Mouse (Mus musculus): ENCODE measurements around the gene Foxi3. TPM values are rescaled to one million over a fixed set of nuclear protein-coding genes. Genes with fewer than 3 reads are reported as not detected.

The Foxi3 gene
- polyA plus RNA-seq, 1 experiment from 2014 or later: 1.7 TPM

DNA sequence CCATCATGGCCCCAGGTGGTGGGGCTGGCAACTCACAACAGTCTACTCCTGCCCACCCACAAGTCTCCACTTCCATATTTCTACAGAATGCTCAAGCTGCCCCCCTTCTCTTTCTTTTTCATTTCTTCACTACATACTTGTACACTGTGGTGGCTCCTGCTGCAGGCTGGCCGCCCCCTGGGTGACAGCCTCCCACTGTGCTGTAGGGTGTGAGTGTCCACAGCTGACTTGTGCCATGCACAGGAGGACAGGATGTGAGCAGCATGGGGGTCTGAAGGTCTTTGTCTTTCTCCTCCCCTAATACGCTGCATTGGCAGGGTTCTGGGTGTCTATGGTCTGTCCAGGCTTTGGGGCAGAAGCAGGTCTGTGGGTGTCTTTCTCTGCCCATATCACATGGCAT, 46.3 kb downstream of the Foxi3 start:
- WGBS: 87% methylated on average over 2 of the region's 2 CpGs

GRCm38 (mm10) chr6:71004161-71004560, 47.8 kb downstream of the Foxi3 start:
- H3K27ac ChIP-seq: no peak overlapping the region
- H3K4me2 ChIP-seq (replicated peaks): no peak overlapping the region
- no peaks in the 10 kb centered on the region for H3K27me3 ChIP-seq
- H3K9ac ChIP-seq: no peak overlapping the region
- H3K4me1 ChIP-seq: no peaks in the 10 kb centered on the region
- ATAC-seq (ENCODE audit: insufficient number of reproducible peaks, insufficient read depth, low FRiP score, low TSS enrichment): no peak
- 82% methylated on average over 2 of the region's 2 CpGs for WGBS
- no peak overlapping the region for H3K4me3 ChIP-seq
- H3K9me3 ChIP-seq: no peaks in the 10 kb centered on the region
- H3K36me3 ChIP-seq: no peaks in the 10 kb centered on the region

More for the DNA sequence above, 46.3 kb downstream of the Foxi3 start:
- no peak for ATAC-seq (ENCODE audit: insufficient number of reproducible peaks, insufficient read depth, low FRiP score, low TSS enrichment)
- Histone ChIP-seq H3K4me1 (no peaks in the 10 kb centered on the region), H3K4me2 (replicated peaks) (no peak overlapping the region), H3K9me3 (no peaks in the 10 kb centered on the region), H3K27ac (no peak overlapping the region), H3K4me3 (no peak overlapping the region), H3K9ac (no peak overlapping the region), H3K36me3 (no peaks in the 10 kb centered on the region), H3K27me3 (no peaks in the 10 kb centered on the region)

Other genes starting within 250 kb of the Foxi3 start
- 3.4 and 3.5 TPM in 2 replicates for gene Rpia, start 164.3 kb upstream of the Foxi3 start, polyA plus RNA-seq (2016; fragmentation: Nextera tagmentation; extraction: Ambion mirVana)
- gene Eif2ak3, start 112.0 kb upstream of the Foxi3 start, polyA plus RNA-seq (2016; fragmentation: Nextera tagmentation; extraction: Ambion mirVana): 12.8 and 13.5 TPM in 2 replicates
- gene Tex37, start 37.6 kb upstream of the Foxi3 start, polyA plus RNA-seq (2016; fragmentation: Nextera tagmentation; extraction: Ambion mirVana): not detected in 2 replicates
- 4.9 and 5.3 TPM in 2 replicates for gene Thnsl2, start 187.9 kb downstream of the Foxi3 start, polyA plus RNA-seq (2016; fragmentation: Nextera tagmentation; extraction: Ambion mirVana)
- gene Fabp1, start 243.3 kb downstream of the Foxi3 start, polyA plus RNA-seq (2016; fragmentation: Nextera tagmentation; extraction: Ambion mirVana): not detected in 2 replicates

Data from embryonic facial prominence, embryonic 12.5 days (tissue).